Mouse (Mus musculus) forebrain, embryonic 13.5 days (tissue): ENCODE results near the gene Gng13. TPM values are rescaled to one million over a fixed set of nuclear protein-coding genes. Genes with fewer than 3 reads are reported as not detected.

Experiments
- ATAC-seq: fragments of 200-750 bp; cut with Nextera tagmentation; 2 replicates; pipeline ENCODE4 v1.8.0; 2017
- H3K27ac ChIP-seq: fragments of 300-500 bp; sonication (generic); 2 replicates; pipeline ENCODE4 v1.5.1; 2015; ENCODE audit warnings: inconsistent platforms, mild to moderate bottlenecking, moderate library complexity
- H3K27me3 ChIP-seq: fragments of 300-500 bp; sonication (generic); 2 replicates; pipeline ENCODE4 v1.6.1; 2015; ENCODE audit warnings: mild to moderate bottlenecking, inconsistent platforms
- H3K36me3 ChIP-seq: fragments of 300-500 bp; sonication (generic); 2 replicates; pipeline ENCODE4 v1.6.1; 2015; ENCODE audit warnings: mild to moderate bottlenecking, inconsistent platforms; ENCODE audit not compliant: poor library complexity, severe bottlenecking
- H3K4me1 ChIP-seq: fragments of 300-500 bp; sonication (generic); 2 replicates; pipeline ENCODE4 v1.6.1; 2015; ENCODE audit warnings: inconsistent platforms
- H3K4me2 ChIP-seq: fragments of 300-500 bp; sonication (generic); 2 replicates; pipeline ENCODE4 v1.6.1; 2015; ENCODE audit warnings: inconsistent platforms, mild to moderate bottlenecking, moderate library complexity
- H3K4me3 ChIP-seq: fragments of 300-500 bp; sonication (generic); 2 replicates; pipeline ENCODE4 v1.5.1; 2015; ENCODE audit warnings: mild to moderate bottlenecking, inconsistent platforms
- H3K9ac ChIP-seq: fragments of 300-500 bp; sonication (generic); 2 replicates; pipeline ENCODE4 v1.6.1; 2015; ENCODE audit warnings: mild to moderate bottlenecking, inconsistent platforms
- H3K9me3 ChIP-seq: fragments of 300-500 bp; sonication (generic); replicated peaks from 2 replicates; pipeline ENCODE4 v1.6.1; 2016; ENCODE audit warnings: inconsistent platforms
- WGBS: fragments of 180-500 bp; shearing (Covaris S2); methylation state at CpG from one replicate; pipeline ENCODE4 v1.1.7; 2015; 5-methylcytosine and 5-hydroxymethylcytosine counted together
- microRNA-seq: library from miRNA; unstranded; fragments of <30 nt; microRNA quantifications from one replicate; pipeline ENCODE4, GENCODE M21; 2016
- polyA plus RNA-seq: library from polyadenylated mRNA; unstranded; fragments of >200 nt; fragmentation: Nextera tagmentation; extraction: Ambion mirVana; gene quantifications from 2 replicates; pipeline ENCODE4 v1.2.1, GENCODE M21; 2015

Gene Gng13
- polyA plus RNA-seq, 1 experiment from 2014 or later, result 0.61 TPM

GRCm38 (mm10) chr17:25760148-25760547, 43.2 kb downstream of the Gng13 start:
- WGBS, result 80% methylated on average over 8 of the region's 8 CpGs
- Histone ChIP-seq H3K4me2 (no peak overlapping the region), H3K9me3 (no peaks in the 10 kb centered on the region), H3K4me1 (no peaks in the 10 kb centered on the region), H3K4me3 (no peak overlapping the region), H3K36me3 (no peaks in the 10 kb centered on the region), H3K27ac (no peak overlapping the region), H3K27me3 (0 out of 2 replicates have a peak, but pooled peaks cover 4% of the 10 kb centered on the region), H3K9ac (no peak overlapping the region)
- no peak for ATAC-seq

- peaks cover 9% of the 10 kb centered on the region for H3K4me1 ChIP-seq
- H3K9ac ChIP-seq, result no peak overlapping the region
- H3K4me3 ChIP-seq, result no peak overlapping the region
- no peak for ATAC-seq
- no peaks in the 10 kb centered on the region for H3K9me3 ChIP-seq
- H3K27ac ChIP-seq, result no peak overlapping the region
- H3K36me3 ChIP-seq, result no peaks in the 10 kb centered on the region
- WGBS, result 57% methylated on average over 4 of the region's 4 CpGs
- H3K27me3 ChIP-seq, result 0 out of 2 replicates have a peak, but pooled peaks cover 4% of the 10 kb centered on the region
- no peak overlapping the region for H3K4me2 ChIP-seq
These were observed 44.6 kb downstream of the Gng13 start for GRCm38 (mm10) chr17:25761561-25761970.

GRCm38 (mm10) chr17:25762591-25762990, 45.6 kb downstream of the Gng13 start:
- H3K9ac ChIP-seq, result no peak overlapping the region
- H3K27ac ChIP-seq, result no peak overlapping the region
- no peaks in the 10 kb centered on the region for H3K9me3 ChIP-seq
- no peaks in the 10 kb centered on the region for H3K36me3 ChIP-seq
- no peak for ATAC-seq
- 0 out of 2 replicates have a peak, but pooled peaks cover 7% of the 10 kb centered on the region for H3K27me3 ChIP-seq
- H3K4me3 ChIP-seq, result no peak overlapping the region
- H3K4me1 ChIP-seq, result peaks cover 10% of the 10 kb centered on the region
- H3K4me2 ChIP-seq, result no peak overlapping the region
- 34% methylated on average over 3 of the region's 3 CpGs for WGBS

GRCm38 (mm10) chr17:25765886-25766285, 48.9 kb downstream of the Gng13 start:
- 14% methylated on average over 5 of the region's 5 CpGs for WGBS
- ATAC-seq, result peak; percentile 74; the same call in 1 of the 2 replicates

More at GRCm38 (mm10) chr17:25765886-25766285, 48.9 kb downstream of the Gng13 start:
- Histone ChIP-seq H3K27me3 (peaks cover 14% of the 10 kb centered on the region), H3K4me2 (no peak overlapping the region), H3K36me3 (no peaks in the 10 kb centered on the region), H3K9ac (0 out of 2 replicates have a peak overlapping the region, but pooled peaks have one; percentile 1), H3K4me1 (peaks cover 10% of the 10 kb centered on the region), H3K9me3 (no peaks in the 10 kb centered on the region), H3K4me3 (no peak overlapping the region), H3K27ac (no peak overlapping the region)

Small RNA genes within 50 kb of the gene (microRNA-seq; reads per million reads assigned to microRNA genes)
- gene Gm25083, result not detected

Other genes with a start within 250 kb of the Gng13 start
- gene Sstr5, start 219.9 kb upstream of the Gng13 start, polyA plus RNA-seq, result 0.10 and 0.11 TPM in 2 replicates
- 15.3 and 17.5 TPM in 2 replicates for gene Sox8, start 146.5 kb upstream of the Gng13 start, polyA plus RNA-seq
- gene Lmf1, start 138.1 kb upstream of the Gng13 start, polyA plus RNA-seq, result 19.7 and 20.9 TPM in 2 replicates
- gene Chtf18, start 10.2 kb downstream of the Gng13 start, polyA plus RNA-seq, result 24.6 and 30.1 TPM in 2 replicates
- gene Rpusd1, start 10.5 kb downstream of the Gng13 start, polyA plus RNA-seq, result 22.3 and 24.7 TPM in 2 replicates
- gene Mslnl, start 18.9 kb downstream of the Gng13 start, polyA plus RNA-seq, result not detected in 2 replicates
- 0.18 TPM in 1 of 2 replicates, not detected in the other for gene Msln, start 37.2 kb downstream of the Gng13 start, polyA plus RNA-seq
- gene Narfl, start 56.6 kb downstream of the Gng13 start, polyA plus RNA-seq, result 26.4 and 27.3 TPM in 2 replicates
- gene Haghl, start 68.5 kb downstream of the Gng13 start, polyA plus RNA-seq, result 108 and 127 TPM in 2 replicates
- gene Ccdc78, start 69.4 kb downstream of the Gng13 start, polyA plus RNA-seq, result 0.21 and 0.23 TPM in 2 replicates
- gene Fam173a, start 75.7 kb downstream of the Gng13 start, polyA plus RNA-seq, result 75.5 and 84.8 TPM in 2 replicates
- gene AC134908.4, start 78.5 kb downstream of the Gng13 start, polyA plus RNA-seq, result 1.8 TPM in 1 of 2 replicates, not detected in the other
- gene Metrn, start 80.0 kb downstream of the Gng13 start, polyA plus RNA-seq, result 43.7 and 53.7 TPM in 2 replicates
- gene Fbxl16, start 91.9 kb downstream of the Gng13 start, polyA plus RNA-seq, result 22.7 and 25.2 TPM in 2 replicates
- 27.7 and 30.0 TPM in 2 replicates for gene Wdr24, start 106.5 kb downstream of the Gng13 start, polyA plus RNA-seq
- 64.6 and 69.8 TPM in 2 replicates for gene Jmjd8, start 111.7 kb downstream of the Gng13 start, polyA plus RNA-seq
- gene Stub1, start 116.2 kb downstream of the Gng13 start, polyA plus RNA-seq, result 303 and 330 TPM in 2 replicates
- 9.7 and 11.2 TPM in 2 replicates for gene Rhbdl1, start 120.1 kb downstream of the Gng13 start, polyA plus RNA-seq
- gene Gm20683, start 124.6 kb downstream of the Gng13 start, polyA plus RNA-seq, result 5.9 and 7.1 TPM in 2 replicates
- 16.2 and 17.6 TPM in 2 replicates for gene Rhot2, start 127.7 kb downstream of the Gng13 start, polyA plus RNA-seq
- gene Wdr90, start 144.3 kb downstream of the Gng13 start, polyA plus RNA-seq, result 24.9 and 28.5 TPM in 2 replicates
- gene Mcrip2, start 151.6 kb downstream of the Gng13 start, polyA plus RNA-seq, result 12.9 and 13.6 TPM in 2 replicates
- 62.5 and 67.1 TPM in 2 replicates for gene Mettl26, start 157.9 kb downstream of the Gng13 start, polyA plus RNA-seq
- 0.76 and 0.77 TPM in 2 replicates for gene Wfikkn1, start 163.7 kb downstream of the Gng13 start, polyA plus RNA-seq
- 39.5 and 45.9 TPM in 2 replicates for gene Rab40c, start 202.6 kb downstream of the Gng13 start, polyA plus RNA-seq
- 45.0 and 54.5 TPM in 2 replicates for gene Pigq, start 227.8 kb downstream of the Gng13 start, polyA plus RNA-seq
- gene Nhlrc4, start 227.8 kb downstream of the Gng13 start, polyA plus RNA-seq, result not detected in 2 replicates
- not detected in 2 replicates for gene A930017K11Rik, start 235.4 kb downstream of the Gng13 start, polyA plus RNA-seq